Mouse (Mus musculus): Measurements from ENCODE around the gene Vegfb. TPM values are rescaled to one million over a fixed set of nuclear protein-coding genes. Genes with fewer than 3 reads are reported as not detected.
A peak's percentile ranks its signal among the peaks of the same experiment; 100 is the strongest.
"Not testable (repeated sequence)": the region's sequence is repeated elsewhere in the genome, so short reads cannot be mapped to it uniquely, and the experiment has no call there.

The Vegfb gene
- polyA plus RNA-seq, 1 experiment from 2014 or later, result 21.4 TPM

- Histone ChIP-seq H3K36me3 (ENCODE audit: control insufficient read depth, insufficient read depth, low read length) (no peaks in the 10 kb centered on the region), H3K4me3 (ENCODE audit: low read depth, low read length) (no peak overlapping the region), H3K9me3 (ENCODE audit: control insufficient read depth, low read length) (no peaks in the 10 kb centered on the region), H3K27ac (ENCODE audit: low read depth, low read length) (no peak overlapping the region), H3K9ac (ENCODE audit: low read depth, low read length) (no peak overlapping the region), H3K4me1 (replicated peaks; ENCODE audit: control insufficient read depth, insufficient read depth, low read length) (peaks cover 10% of the 10 kb centered on the region), H3K4me2 (replicated peaks; ENCODE audit: low read depth, low read length) (no peak overlapping the region), H3K27me3 (ENCODE audit: control insufficient read depth, insufficient read depth, low read length) (no peaks in the 10 kb centered on the region)
- no peak for DNase-seq (ENCODE audit: low spot score)
- no peak for ATAC-seq (ENCODE audit: low FRiP score)
- WGBS, result 89% methylated on average over 8 of the region's 8 CpGs
These were observed 6.6 kb upstream of the Vegfb start for GRCm38 (mm10) chr19:6994002-6994401.

- Histone ChIP-seq H3K9ac (ENCODE audit: low read depth, low read length) (peak overlapping the region; percentile 58), H3K27ac (ENCODE audit: low read depth, low read length) (peak overlapping the region; percentile 73), H3K4me2 (replicated peaks; ENCODE audit: low read depth, low read length) (peak overlapping the region; percentile 84), H3K4me1 (replicated peaks; ENCODE audit: control insufficient read depth, insufficient read depth, low read length) (peaks cover 10% of the 10 kb centered on the region), H3K4me3 (ENCODE audit: low read depth, low read length) (peak overlapping the region; percentile 43), H3K27me3 (ENCODE audit: control insufficient read depth, insufficient read depth, low read length) (no peaks in the 10 kb centered on the region), H3K36me3 (ENCODE audit: control insufficient read depth, insufficient read depth, low read length) (no peaks in the 10 kb centered on the region), H3K9me3 (ENCODE audit: control insufficient read depth, low read length) (no peaks in the 10 kb centered on the region)
- DNase-seq (ENCODE audit: low spot score) (no peak), ATAC-seq (ENCODE audit: low FRiP score) (no peak)
- WGBS, result 63% methylated on average over 14 of the region's 14 CpGs
These were observed 5.7 kb upstream of the Vegfb start for GRCm38 (mm10) chr19:6993011-6993770.

- peaks cover 13% of the 10 kb centered on the region for H3K4me1 ChIP-seq (replicated peaks; ENCODE audit: control insufficient read depth, insufficient read depth, low read length)
- peak; percentile 96 for ATAC-seq (ENCODE audit: low FRiP score)
- WGBS, result 1% methylated on average over 36 of the region's 37 CpGs
- peak within 1 kb of the TSS; percentile 43 for H3K4me3 ChIP-seq (ENCODE audit: low read depth, low read length)
- H3K27me3 ChIP-seq (ENCODE audit: control insufficient read depth, insufficient read depth, low read length), result no peaks in the 10 kb centered on the region
- H3K9ac ChIP-seq (ENCODE audit: low read depth, low read length), result peak within 1 kb of the TSS; percentile 58
- H3K36me3 ChIP-seq (ENCODE audit: control insufficient read depth, insufficient read depth, low read length), result no peaks in the 10 kb centered on the region
- DNase-seq (ENCODE audit: low spot score), result peak; percentile 96
- H3K9me3 ChIP-seq (ENCODE audit: control insufficient read depth, low read length), result no peaks in the 10 kb centered on the region
- peak within 1 kb of the TSS; percentile 84 for H3K4me2 ChIP-seq (replicated peaks; ENCODE audit: low read depth, low read length)
- peak within 1 kb of the TSS; percentile 73 for H3K27ac ChIP-seq (ENCODE audit: low read depth, low read length)
These were observed 4.8 kb upstream of the Vegfb start, which contains the start of gene Dnajc4 for GRCm38 (mm10) chr19:6992011-6992858. Dnajc4 (minus strand) TSS chr19:6992572.

GRCm38 (mm10) chr19:6991166-6991565, 3.7 kb upstream of the Vegfb start:
- not testable (repeated sequence) for H3K9ac ChIP-seq (ENCODE audit: low read depth, low read length); H3K36me3 ChIP-seq (ENCODE audit: control insufficient read depth, insufficient read depth, low read length); H3K4me1 ChIP-seq (replicated peaks; ENCODE audit: control insufficient read depth, insufficient read depth, low read length); DNase-seq (ENCODE audit: low spot score); H3K4me2 ChIP-seq (replicated peaks; ENCODE audit: low read depth, low read length); H3K9me3 ChIP-seq (ENCODE audit: control insufficient read depth, low read length); H3K27ac ChIP-seq (ENCODE audit: low read depth, low read length); H3K27me3 ChIP-seq (ENCODE audit: control insufficient read depth, insufficient read depth, low read length); ATAC-seq (ENCODE audit: low FRiP score); H3K4me3 ChIP-seq (ENCODE audit: low read depth, low read length)
- WGBS, result 92% methylated on average over 6 of the region's 6 CpGs

GRCm38 (mm10) chr19:6990712-6991111, 3.3 kb upstream of the Vegfb start:
- Histone ChIP-seq H3K27ac (ENCODE audit: low read depth, low read length) (no peak overlapping the region), H3K27me3 (ENCODE audit: control insufficient read depth, insufficient read depth, low read length) (no peaks in the 10 kb centered on the region), H3K4me3 (ENCODE audit: low read depth, low read length) (no peak overlapping the region), H3K9ac (ENCODE audit: low read depth, low read length) (no peak overlapping the region), H3K4me2 (replicated peaks; ENCODE audit: low read depth, low read length) (no peak overlapping the region), H3K9me3 (ENCODE audit: control insufficient read depth, low read length) (no peaks in the 10 kb centered on the region), H3K4me1 (replicated peaks; ENCODE audit: control insufficient read depth, insufficient read depth, low read length) (peaks cover 7% of the 10 kb centered on the region), H3K36me3 (ENCODE audit: control insufficient read depth, insufficient read depth, low read length) (no peaks in the 10 kb centered on the region)
- WGBS, result 91% methylated on average over 6 of the region's 6 CpGs
- DNase-seq (ENCODE audit: low spot score) (no peak), ATAC-seq (ENCODE audit: low FRiP score) (no peak)

GRCm38 (mm10) chr19:6989251-6989650, 1.8 kb upstream of the Vegfb start:
- Histone ChIP-seq H3K27ac (ENCODE audit: low read depth, low read length) (no peak overlapping the region), H3K4me1 (replicated peaks; ENCODE audit: control insufficient read depth, insufficient read depth, low read length) (peaks cover 7% of the 10 kb centered on the region), H3K27me3 (ENCODE audit: control insufficient read depth, insufficient read depth, low read length) (no peaks in the 10 kb centered on the region), H3K4me2 (replicated peaks; ENCODE audit: low read depth, low read length) (no peak overlapping the region), H3K4me3 (ENCODE audit: low read depth, low read length) (no peak overlapping the region), H3K9me3 (ENCODE audit: control insufficient read depth, low read length) (no peaks in the 10 kb centered on the region), H3K36me3 (ENCODE audit: control insufficient read depth, insufficient read depth, low read length) (no peaks in the 10 kb centered on the region), H3K9ac (ENCODE audit: low read depth, low read length) (no peak overlapping the region)
- WGBS, result 80% methylated on average over 8 of the region's 8 CpGs
- ATAC-seq (ENCODE audit: low FRiP score) (no peak), DNase-seq (ENCODE audit: low spot score) (no peak)

GRCm38 (mm10) chr19:6987904-6988285, 444 bp upstream of the Vegfb start:
- ATAC-seq (ENCODE audit: low FRiP score) (no peak), DNase-seq (ENCODE audit: low spot score) (no peak)
- under 1% methylated on average over 8 of the region's 8 CpGs for whole genome bisulfite sequencing
- peaks cover 4% of the 10 kb centered on the region for H3K4me1 ChIP-seq (replicated peaks; ENCODE audit: control insufficient read depth, insufficient read depth, low read length)
- H3K4me2 ChIP-seq (replicated peaks; ENCODE audit: low read depth, low read length), result peak overlapping the region; percentile 99
- no peaks in the 10 kb centered on the region for H3K27me3 ChIP-seq (ENCODE audit: control insufficient read depth, insufficient read depth, low read length)
- peak overlapping the region; percentile 67 for H3K27ac ChIP-seq (ENCODE audit: low read depth, low read length)
- peak overlapping the region; percentile 89 for H3K9ac ChIP-seq (ENCODE audit: low read depth, low read length)
- H3K9me3 ChIP-seq (ENCODE audit: control insufficient read depth, low read length), result no peaks in the 10 kb centered on the region
- H3K4me3 ChIP-seq (ENCODE audit: low read depth, low read length), result peak overlapping the region; percentile 77
- H3K36me3 ChIP-seq (ENCODE audit: control insufficient read depth, insufficient read depth, low read length), result no peaks in the 10 kb centered on the region

- no peak overlapping the region for H3K27ac ChIP-seq (ENCODE audit: low read depth, low read length)
- no peak overlapping the region for H3K9ac ChIP-seq (ENCODE audit: low read depth, low read length)
- no peak for DNase-seq (ENCODE audit: low spot score)
- H3K27me3 ChIP-seq (ENCODE audit: control insufficient read depth, insufficient read depth, low read length), result no peaks in the 10 kb centered on the region
- 84% methylated on average over 10 of the region's 10 CpGs for WGBS
- no peaks in the 10 kb centered on the region for H3K9me3 ChIP-seq (ENCODE audit: control insufficient read depth, low read length)
- peak overlapping the region; percentile 99 for H3K4me2 ChIP-seq (replicated peaks; ENCODE audit: low read depth, low read length)
- H3K36me3 ChIP-seq (ENCODE audit: control insufficient read depth, insufficient read depth, low read length), result no peaks in the 10 kb centered on the region
- H3K4me3 ChIP-seq (ENCODE audit: low read depth, low read length), result peak overlapping the region; percentile 77
- no peak for ATAC-seq (ENCODE audit: low FRiP score)
- H3K4me1 ChIP-seq (replicated peaks; ENCODE audit: control insufficient read depth, insufficient read depth, low read length), result peaks cover 3% of the 10 kb centered on the region
These were observed 1.3 kb downstream of the Vegfb start for GRCm38 (mm10) chr19:6985951-6986708.
